Mouse (Mus musculus) bone marrow, adult 2 months (tissue): ENCODE results near the gene Slc17a7. TPM values are rescaled to one million over a fixed set of nuclear protein-coding genes. Genes with fewer than 3 reads are reported as not detected.

Experiments
- H3K27ac ChIP-seq: fragments of 200-500 bp; 2 replicates; pipeline ENCODE4 v1.5.1; 2012; ENCODE audit warnings: low read depth, mild to moderate bottlenecking, control low read depth, inconsistent platforms, low read length; ENCODE audit not compliant: control insufficient read depth, poor library complexity, insufficient read depth
- H3K4me1 ChIP-seq: fragments of 200-500 bp; 2 replicates; pipeline ENCODE4 v1.6.1; 2011; ENCODE audit warnings: low read length; ENCODE audit not compliant: control insufficient read depth, insufficient read depth
- H3K4me3 ChIP-seq: fragments of 200-500 bp; replicated peaks from 2 replicates; pipeline ENCODE3; 2011; ENCODE audit warnings: mild to moderate bottlenecking, low read depth, low read length, control low read depth; ENCODE audit not compliant: control insufficient read depth
- CTCF ChIP-seq: fragments of 200-500 bp; IDR thresholded peaks from 2 replicates; pipeline ENCODE4 v1.5.1; 2011; ENCODE audit warnings: low read length, control low read depth; ENCODE audit not compliant: control insufficient read depth, insufficient read depth
- POLR2A ChIP-seq: fragments of 200-500 bp; IDR thresholded peaks from 2 replicates; pipeline ENCODE4 v1.6.1; 2011; ENCODE audit warnings: low read depth, mild to moderate bottlenecking, control low read depth, low read length, borderline replicate concordance; ENCODE audit not compliant: control insufficient read depth
- WGBS: fragments of 180-500 bp; shearing (Covaris S2); methylation state at CpG from one replicate; pipeline ENCODE4 v1.1.7; 2018; 5-methylcytosine and 5-hydroxymethylcytosine counted together
- polyA plus RNA-seq: library from polyadenylated mRNA; stranded (reverse); fragments of >200 nt; gene quantifications from 2 replicates; pipeline ENCODE4 v1.2.4, GENCODE M21; 2011; ENCODE audit warnings: low replicate concordance; ENCODE audit not compliant: missing spikeins, insufficient read depth, insufficient read length

Gene Slc17a7
- polyA plus RNA-seq, 1 experiment: 1.3 TPM

DNA sequence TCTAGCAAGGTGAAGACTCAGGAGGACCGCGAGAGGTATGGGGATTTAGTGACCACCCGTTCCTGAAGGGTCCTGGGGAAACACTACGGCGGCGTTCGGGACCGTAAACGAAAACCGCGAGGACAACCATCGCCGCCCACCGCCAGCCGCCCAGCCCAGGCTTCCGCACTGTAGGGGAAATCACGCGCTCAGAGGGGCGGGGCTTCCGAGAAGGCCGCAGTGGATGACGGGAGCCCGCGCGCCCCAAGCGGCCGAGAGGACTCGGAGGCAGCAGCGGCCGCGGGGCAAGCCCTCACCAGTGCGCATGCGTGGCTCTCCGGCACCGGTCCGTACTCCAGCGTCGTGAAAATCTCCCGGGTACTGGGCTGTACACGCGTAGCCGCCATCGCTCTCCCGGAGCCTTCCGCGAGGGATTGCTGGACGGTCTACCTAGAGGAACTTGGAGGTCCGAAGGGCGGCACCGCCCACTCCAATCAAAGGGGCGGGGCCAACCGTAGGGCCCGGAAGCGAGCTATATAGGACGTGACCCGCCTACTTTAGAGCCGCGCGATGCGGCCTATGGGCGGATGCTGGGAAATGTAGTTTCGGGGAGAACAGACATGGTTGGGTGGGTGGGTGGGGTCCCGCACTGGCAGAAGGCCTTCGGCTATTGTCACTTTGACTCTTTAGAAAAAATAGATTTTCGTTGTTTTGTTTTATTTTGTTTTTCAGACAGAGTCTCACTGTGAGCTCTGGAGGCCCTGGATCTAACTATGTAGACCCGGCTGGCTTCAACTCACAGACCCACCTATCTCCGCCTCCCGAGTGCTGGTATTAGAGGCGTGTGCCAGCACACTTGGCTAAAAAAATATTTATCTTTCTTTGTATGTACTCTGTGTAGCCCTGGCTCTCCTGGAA lies 9.4 kb upstream of the Slc17a7 start, which contains the start of the genes Pih1d1 and Aldh16a1:
Gene Pih1d1, plus strand, starts transcription at position 208 of the 897 bp plus-strand sequence.
Gene Aldh16a1, minus strand, starts transcription at position 489 of the 897 bp plus-strand sequence.
- Histone ChIP-seq H3K4me3 (peak within 1 kb of the TSS; percentile 96), H3K27ac (peak within 1 kb of the TSS; percentile 94), H3K4me1 (no peaks in the 10 kb centered on the region; the same call in 1 of the 2 replicates)
- peak; percentile 50; the same call in 1 of the 2 replicates for TF ChIP-seq CTCF
- TF ChIP-seq POLR2A: peak; percentile 94
- WGBS: 2% methylated on average over 69 of the region's 69 CpGs

- H3K4me3 ChIP-seq: no peak overlapping the region
- H3K4me1 ChIP-seq: no peaks in the 10 kb centered on the region; the same call in 1 of the 2 replicates
- WGBS: 65% methylated on average over 12 of the region's 12 CpGs
- TF ChIP-seq CTCF: peak; percentile 53
- TF ChIP-seq POLR2A: no peak
- no peak overlapping the region for H3K27ac ChIP-seq
Observed at GRCm38 (mm10) chr7:45154993-45155514, 8.7 kb upstream of the Slc17a7 start.

DNA sequence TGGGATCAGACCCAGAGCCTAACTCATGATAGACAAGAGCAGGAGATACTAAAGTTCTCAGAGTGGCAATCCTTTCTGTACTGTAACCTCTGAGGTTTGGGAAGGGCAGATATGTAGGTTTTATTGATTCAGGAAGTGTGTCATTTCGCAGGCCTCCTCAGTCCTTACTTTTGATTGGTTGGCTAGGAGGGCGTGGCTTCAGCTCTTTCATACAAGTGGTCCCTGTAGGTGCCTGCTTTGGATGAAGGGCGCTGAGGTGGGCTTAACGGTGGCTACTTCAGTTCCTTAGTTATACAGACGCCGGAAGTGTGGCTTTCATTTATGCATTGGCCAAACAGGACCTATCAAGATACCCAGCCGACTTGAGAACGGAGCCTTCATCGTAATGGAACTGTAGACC lies 8.2 kb upstream of the Slc17a7 start:
- 85% methylated on average over 9 of the region's 9 CpGs for WGBS
- no peak overlapping the region for H3K4me3 ChIP-seq
- no peak for TF ChIP-seq CTCF
- no peak for TF ChIP-seq POLR2A
- no peak overlapping the region for H3K27ac ChIP-seq
- no peaks in the 10 kb centered on the region; the same call in 1 of the 2 replicates for H3K4me1 ChIP-seq

GRCm38 (mm10) chr7:45156206-45156605 lies 7.5 kb upstream of the Slc17a7 start:
- WGBS: 92% methylated on average over 15 of the region's 15 CpGs
- no peak overlapping the region for H3K27ac ChIP-seq
- no peaks in the 10 kb centered on the region for H3K4me1 ChIP-seq
- TF ChIP-seq POLR2A (no peak), CTCF (no peak)
- no peak overlapping the region for H3K4me3 ChIP-seq

- Histone ChIP-seq H3K27ac (no peak overlapping the region), H3K4me3 (no peak overlapping the region), H3K4me1 (no peaks in the 10 kb centered on the region)
- 94% methylated on average over 14 of the region's 14 CpGs for WGBS
- TF ChIP-seq POLR2A: no peak
- TF ChIP-seq CTCF: no peak
Observed at GRCm38 (mm10) chr7:45157459-45157858, 6.3 kb upstream of the Slc17a7 start.

DNA sequence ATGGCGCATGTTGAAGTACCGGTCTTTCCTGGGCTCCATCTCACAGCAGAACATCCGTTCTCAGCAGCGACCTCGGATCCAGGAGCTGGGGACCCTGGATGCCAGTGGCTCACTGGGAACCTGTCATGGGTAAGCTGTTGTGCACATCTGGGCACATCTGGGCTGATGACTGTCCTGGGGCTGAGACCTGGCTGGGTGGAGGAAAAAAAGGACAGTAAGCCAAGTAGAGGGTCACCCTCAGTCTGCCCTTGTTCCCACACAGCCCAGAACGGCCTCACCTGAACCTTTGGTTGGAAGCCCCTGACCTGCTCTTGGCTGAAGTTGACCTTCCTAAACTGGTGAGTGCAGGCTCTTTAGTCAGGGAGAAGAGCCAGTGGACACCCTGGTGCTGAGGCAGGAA lies 4.8 kb upstream of the Slc17a7 start:
- no peak for TF ChIP-seq POLR2A
- TF ChIP-seq CTCF: no peak

GRCm38 (mm10) chr7:45160316-45160800 lies 3.4 kb upstream of the Slc17a7 start:
- no peaks in the 10 kb centered on the region for H3K4me1 ChIP-seq
- H3K4me3 ChIP-seq: no peak overlapping the region
- TF ChIP-seq CTCF: no peak
- TF ChIP-seq POLR2A: no peak
- no peak overlapping the region for H3K27ac ChIP-seq
- 85% methylated on average over 6 of the region's 6 CpGs for WGBS

More for the DNA sequence above, 4.8 kb upstream of the Slc17a7 start:
- WGBS: 88% methylated on average over 6 of the region's 6 CpGs
- H3K27ac ChIP-seq: no peak overlapping the region
- H3K4me3 ChIP-seq: no peak overlapping the region
- H3K4me1 ChIP-seq: no peaks in the 10 kb centered on the region

- H3K4me1 ChIP-seq: no peaks in the 10 kb centered on the region
- H3K27ac ChIP-seq: no peak overlapping the region
- H3K4me3 ChIP-seq: no peak overlapping the region
- no peak for TF ChIP-seq CTCF
- TF ChIP-seq POLR2A: no peak
- WGBS: 85% methylated on average over 3 of the region's 3 CpGs
Observed at GRCm38 (mm10) chr7:45160866-45161265, 2.9 kb upstream of the Slc17a7 start.
